Mouse (Mus musculus): ENCODE data around the gene Kctd17. TPM values are rescaled to one million over a fixed set of nuclear protein-coding genes. Genes with fewer than 3 reads are reported as not detected.

The Kctd17 gene
- total RNA-seq, 2 experiments from 2014 or later = 8.9 to 17.2 TPM

DNA sequence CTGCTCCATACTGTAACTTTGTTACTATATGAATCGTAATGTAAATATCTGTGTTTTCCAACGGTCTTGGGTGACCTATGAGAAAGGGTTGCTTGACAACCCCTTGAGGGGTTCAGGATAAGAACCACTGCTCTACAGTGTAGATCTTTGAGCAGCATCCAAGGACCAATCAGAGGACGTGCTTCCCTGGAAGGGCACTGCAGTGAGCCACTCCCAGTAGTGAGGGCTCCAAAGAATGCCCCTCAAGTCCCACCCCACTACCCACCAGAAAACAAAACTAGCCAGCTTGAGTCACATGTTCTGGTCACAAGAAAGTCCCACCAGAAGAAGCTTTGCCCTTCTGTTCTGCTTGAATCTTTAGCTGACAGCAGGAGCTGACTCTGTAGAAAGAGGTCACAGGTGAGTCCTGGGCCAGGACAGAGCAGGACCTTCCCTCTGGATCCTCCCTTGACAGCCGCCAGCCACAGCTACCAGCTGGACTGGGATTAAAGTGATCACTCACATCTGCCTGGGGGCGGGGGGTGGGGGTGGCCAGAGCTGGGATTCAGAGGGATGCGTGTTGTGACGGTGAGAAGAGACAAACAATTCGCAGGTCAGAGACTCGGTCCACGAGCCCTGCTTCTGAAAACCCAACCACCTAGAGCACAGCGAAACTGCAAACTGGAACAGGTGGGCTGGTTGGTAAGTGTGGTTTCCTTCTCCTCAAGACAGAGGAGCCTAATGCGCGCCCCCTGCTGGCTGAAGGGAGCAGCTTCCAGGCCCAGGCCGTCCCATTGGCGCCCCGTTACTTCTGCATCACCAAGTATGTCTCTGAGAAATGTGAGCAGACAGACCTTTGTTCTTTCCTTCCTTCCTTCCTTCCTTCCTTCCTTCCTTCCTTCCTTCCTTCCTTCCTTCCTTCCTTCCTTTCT, 6.1 kb upstream of the Kctd17 start:
- Histone ChIP-seq H3K27ac (no peak overlapping the region; the same call in 1 of the 2 replicates), H3K4me3 (peak overlapping the region; percentile 50)
- peak; percentile 90 for DNase-seq
- intact Hi-C loops (cut with DNase I) = loop anchor here (2.0 to 5.0 kb wide), 3 partner anchors 68 to 240 kb away; no protein-coding TSS in a partner anchor
- TF ChIP-seq CTCF (IDR thresholded peaks at IDR 0.05) = peak; percentile 93

DNA sequence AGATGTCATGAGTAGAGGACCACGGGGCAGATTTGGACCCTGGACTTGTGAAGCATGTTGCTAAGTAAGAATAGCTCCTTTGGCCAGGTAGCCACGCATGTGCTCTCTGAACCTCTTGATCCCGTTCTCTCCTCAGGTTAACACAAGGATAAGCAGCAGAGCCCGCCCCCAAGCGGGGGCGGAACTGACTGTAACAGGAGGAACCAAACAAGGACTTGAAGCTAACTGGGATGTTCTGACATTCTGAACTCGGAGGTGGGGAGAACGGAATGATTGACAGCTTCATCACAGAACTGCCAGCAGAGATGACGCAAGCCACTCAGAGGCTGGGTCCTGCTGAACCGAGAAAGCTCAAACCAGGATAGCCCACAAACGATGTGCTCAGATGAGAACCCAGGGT, 3.9 kb upstream of the Kctd17 start:
- TF ChIP-seq CTCF (IDR thresholded peaks at IDR 0.05) = no peak
- H3K4me3 ChIP-seq = no peak overlapping the region
- intact Hi-C loops (cut with DNase I) = loop anchor here (5.0 kb wide), 2 partner anchors 167 to 242 kb away; no protein-coding TSS in a partner anchor
- DNase-seq = no peak
- no peak overlapping the region for H3K27ac ChIP-seq

DNA sequence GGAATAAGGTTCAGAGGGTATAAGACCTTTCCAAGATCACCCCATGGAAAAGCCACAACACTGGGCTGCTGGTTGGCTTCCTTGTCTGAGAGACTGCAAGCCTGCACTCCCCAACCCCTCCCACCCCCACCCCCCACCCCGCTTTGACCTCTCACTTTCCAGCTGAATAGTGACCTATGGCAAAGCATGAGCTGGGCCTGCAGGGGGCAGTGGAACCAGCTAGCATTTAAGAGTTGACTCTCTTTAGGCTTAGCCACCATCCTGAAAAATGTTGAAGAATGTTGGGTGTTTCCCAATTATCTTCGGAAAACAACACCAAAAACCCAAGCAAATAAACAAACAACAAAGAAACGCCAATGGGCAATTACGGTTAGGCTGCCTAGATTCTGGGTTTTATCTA, 3.1 kb upstream of the Kctd17 start:
- intact Hi-C loops (cut with DNase I) = no loop called here
- DNase-seq = no peak
- TF ChIP-seq CTCF (IDR thresholded peaks at IDR 0.05) = no peak
- H3K4me3 ChIP-seq = no peak overlapping the region
- no peak overlapping the region for H3K27ac ChIP-seq

DNA sequence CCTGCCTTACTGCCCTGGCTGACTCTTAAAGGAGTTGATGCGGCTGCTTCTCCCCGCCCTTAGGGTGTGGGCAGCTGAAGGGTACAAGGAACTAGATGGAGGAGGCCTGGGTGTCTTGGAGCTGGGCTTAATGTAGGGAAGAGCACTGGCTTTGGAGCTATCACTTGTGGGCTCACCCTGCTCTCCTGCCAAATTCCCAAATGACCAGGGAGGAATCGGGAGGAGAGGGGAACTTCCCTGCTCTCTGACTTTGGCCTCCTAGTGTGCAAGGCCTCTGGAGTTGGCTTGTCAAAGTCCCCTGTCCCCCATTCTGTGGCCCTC, 735 bp downstream of the Kctd17 start:
- DNase-seq = no peak
- intact Hi-C loops (cut with DNase I) = no loop called here

DNA sequence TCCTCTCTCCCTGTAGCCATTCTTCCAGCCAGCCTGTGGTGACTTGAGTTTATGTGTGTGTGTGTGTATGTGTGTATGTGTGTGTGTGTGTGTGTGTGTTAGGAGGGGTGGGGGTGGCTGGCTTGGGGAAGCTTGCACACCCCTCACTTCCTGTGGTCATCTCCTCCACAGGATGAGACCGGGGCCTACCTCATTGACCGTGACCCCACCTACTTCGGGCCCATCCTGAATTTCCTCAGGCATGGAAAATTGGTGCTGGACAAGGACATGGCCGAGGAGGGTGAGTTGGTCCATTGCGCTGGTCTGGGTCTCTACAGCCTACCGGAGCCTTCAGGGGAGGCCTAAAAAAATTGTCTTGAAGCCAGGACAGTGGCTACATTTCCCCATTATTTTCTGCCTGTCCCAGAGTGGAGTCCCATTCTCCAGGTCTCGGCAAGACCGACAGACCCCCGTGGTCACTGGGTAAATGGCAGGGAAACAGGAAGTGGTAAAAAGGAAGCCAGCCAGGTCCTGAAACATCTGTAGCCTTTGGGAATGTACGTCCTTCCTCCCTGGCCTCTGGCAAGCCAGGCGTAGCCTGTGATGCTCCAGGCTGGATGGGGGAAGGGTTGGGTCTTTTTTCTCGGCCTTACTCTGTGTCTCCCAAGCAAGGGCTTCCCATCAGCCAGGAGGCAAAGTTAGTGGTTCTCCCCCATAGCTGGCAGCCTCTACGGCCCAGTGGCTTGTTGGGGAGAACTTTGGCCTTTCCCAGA, 1.7 kb downstream of the Kctd17 start:
- TF ChIP-seq CTCF (IDR thresholded peaks at IDR 0.05) = no peak
- intact Hi-C loops (cut with DNase I) = no loop called here
- no peak for DNase-seq
- Histone ChIP-seq H3K4me3 (peak overlapping the region; percentile 85), H3K27ac (peak overlapping the region; percentile 82)

More for the DNA sequence above, 735 bp downstream of the Kctd17 start:
- TF ChIP-seq CTCF (IDR thresholded peaks at IDR 0.05) = no peak
- Histone ChIP-seq H3K4me3 (peak overlapping the region; percentile 85), H3K27ac (peak overlapping the region; percentile 82)

DNA sequence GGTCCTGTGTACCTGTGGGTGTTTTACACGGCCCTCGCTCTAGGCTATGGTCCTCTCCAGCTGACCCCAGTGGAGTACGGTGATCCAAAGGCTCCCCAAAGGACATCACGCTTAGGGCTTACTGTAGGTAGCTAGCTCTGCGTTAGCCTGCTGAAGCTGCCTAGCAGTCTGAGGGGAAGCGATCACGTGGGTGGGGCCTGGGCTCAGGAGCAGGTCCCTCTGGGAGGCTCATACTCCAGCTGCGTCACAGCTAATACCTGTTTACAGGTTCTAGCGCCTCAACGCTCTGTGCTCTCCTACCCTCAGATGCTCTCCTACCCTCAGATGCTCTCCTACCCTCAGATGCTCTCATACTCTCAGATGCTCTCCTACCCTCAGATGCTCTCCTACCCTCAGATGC, 2.5 kb downstream of the Kctd17 start:
- no peak for DNase-seq
- no peak for TF ChIP-seq CTCF (IDR thresholded peaks at IDR 0.05)
- H3K27ac ChIP-seq = peak overlapping the region; percentile 82
- intact Hi-C loops (cut with DNase I) = no loop called here
- peak overlapping the region; percentile 85 for H3K4me3 ChIP-seq

DNA sequence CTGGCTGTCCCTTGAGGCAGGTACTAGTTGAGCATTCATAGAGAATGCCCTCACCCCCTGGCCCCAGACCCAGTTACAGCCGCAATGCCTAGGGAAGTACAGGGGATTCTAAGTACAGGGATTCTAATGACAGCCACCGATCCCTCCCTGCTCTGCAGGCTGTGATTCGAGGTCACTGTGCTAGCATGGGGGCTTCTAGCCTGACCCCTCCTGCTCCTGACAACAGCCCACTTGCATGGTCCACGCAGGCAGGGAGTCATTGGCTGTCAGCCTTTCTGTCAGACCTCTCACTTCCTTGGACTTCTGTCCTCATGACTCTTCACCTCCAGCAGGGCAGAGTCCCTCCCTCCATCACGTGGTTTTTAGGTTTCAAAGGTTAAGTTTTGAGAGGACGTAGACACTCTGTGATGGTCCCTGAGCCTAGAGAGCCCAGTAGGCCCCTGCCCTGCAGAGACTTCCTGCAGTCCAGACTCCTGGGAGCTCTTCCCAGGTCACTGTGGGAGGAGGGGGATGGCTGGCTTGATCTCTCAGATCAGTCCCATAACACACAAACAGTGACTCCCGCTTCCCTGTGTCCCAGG, 3.3 kb downstream of the Kctd17 start:
- TF ChIP-seq CTCF (IDR thresholded peaks at IDR 0.05) = no peak
- DNase-seq = no peak
- Histone ChIP-seq H3K4me3 (no peak overlapping the region), H3K27ac (no peak overlapping the region)
- intact Hi-C loops (cut with DNase I) = no loop called here

DNA sequence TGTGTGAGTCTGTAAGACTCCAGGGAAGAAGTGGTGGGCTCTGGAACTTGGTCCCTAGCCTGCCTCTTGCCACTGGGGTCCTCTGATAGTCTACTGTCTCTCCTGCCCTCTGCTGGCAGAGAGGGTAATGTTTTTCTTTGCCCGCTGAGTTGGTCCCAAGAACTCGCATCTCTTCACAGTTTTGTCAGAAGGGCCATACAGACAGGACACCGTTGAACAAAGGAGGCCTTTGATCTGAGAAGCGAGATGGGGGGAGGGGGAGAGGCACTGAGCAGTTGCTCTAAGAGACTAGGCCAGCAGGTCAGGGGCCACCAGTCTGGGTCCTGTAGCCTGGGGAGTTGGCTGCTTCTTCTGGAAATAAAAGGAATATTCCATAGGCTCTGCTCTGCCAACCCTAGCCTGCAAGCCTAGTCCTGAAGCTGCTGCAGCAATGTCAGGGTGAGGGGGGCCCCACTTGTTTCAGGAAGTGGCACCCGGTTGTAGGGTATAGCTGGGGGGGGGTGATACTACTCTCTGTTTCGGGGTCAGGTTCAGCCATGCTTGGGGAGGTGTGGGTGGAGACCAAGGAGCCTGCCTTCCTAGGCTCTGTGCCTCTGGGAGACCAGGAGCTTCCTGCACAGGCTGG, 6.6 kb downstream of the Kctd17 start:
- peak; percentile 51 for TF ChIP-seq CTCF (IDR thresholded peaks at IDR 0.05)
- H3K4me3 ChIP-seq = no peak overlapping the region
- DNase-seq = no peak
- no peak overlapping the region; the same call in 1 of the 2 replicates for H3K27ac ChIP-seq
- intact Hi-C loops (cut with DNase I) = no loop called here

DNA sequence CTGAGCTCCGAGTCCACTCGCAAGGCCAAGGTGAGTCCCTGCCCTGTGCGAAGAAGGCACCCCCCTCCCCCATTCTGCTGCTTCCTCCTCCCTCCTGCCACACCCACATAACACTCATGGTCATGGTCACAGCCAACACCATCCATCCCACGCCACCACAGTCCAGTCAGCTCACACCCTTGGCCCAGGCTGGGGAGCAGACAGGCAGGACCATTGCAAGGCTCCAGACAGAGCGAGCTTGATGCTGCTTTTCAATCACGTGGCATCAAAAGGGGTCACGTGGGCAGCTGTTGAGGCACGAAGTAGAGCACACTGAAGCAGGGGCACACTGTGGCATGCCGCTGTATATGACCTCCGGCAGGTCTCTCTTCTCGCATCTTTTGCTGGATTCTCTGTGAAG, 7.3 kb downstream of the Kctd17 start:
- H3K27ac ChIP-seq = peak overlapping the region; percentile 3; the same call in 1 of the 2 replicates
- intact Hi-C loops (cut with DNase I) = no loop called here
- no peak for TF ChIP-seq CTCF (IDR thresholded peaks at IDR 0.05)
- no peak overlapping the region for H3K4me3 ChIP-seq
- DNase-seq = no peak

DNA sequence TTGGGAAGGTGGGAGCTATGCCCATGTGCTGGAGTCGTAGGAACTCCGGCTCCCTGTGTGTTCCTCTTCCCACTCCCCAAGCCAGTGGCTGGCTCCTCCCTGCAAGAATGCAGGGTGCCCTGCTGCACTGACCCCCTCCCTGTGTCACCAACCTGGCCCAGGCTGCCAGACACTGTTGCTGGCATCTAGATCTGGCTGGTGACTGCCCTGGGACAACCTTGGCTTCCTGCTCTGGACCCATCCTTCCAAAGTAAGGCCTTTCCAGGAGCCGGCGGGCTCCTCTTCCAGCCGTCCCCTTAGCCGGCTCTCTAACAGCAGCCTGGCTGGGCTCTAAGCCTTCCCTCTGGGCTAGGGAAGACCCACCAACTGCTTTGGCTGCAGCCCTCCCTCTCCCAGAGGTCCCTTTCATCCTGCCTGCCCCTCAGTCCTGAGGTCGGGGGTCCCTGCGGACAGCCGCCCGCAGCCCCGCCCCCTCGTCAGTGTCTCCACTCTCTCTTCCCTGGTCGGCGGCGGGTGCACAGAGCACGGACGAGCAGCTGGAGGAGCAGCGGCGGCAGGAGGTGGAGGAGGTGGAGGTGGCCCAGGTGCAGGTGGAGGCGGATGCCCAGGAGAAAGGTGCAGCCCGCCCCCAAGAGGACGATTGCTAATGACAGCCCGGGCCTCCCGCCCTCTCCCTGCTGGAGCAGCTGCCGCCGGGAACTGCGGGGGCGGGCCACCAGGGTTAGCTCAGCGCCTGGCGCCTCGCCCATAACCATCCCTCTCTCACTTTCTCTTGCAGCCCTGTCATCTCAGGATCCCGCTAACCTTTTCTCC, 8.2 kb downstream of the Kctd17 start:
- peak overlapping the region; percentile 77 for H3K27ac ChIP-seq
- peak; percentile 91 for DNase-seq
- H3K4me3 ChIP-seq = peak overlapping the region; percentile 56
- TF ChIP-seq CTCF (IDR thresholded peaks at IDR 0.05) = peak; percentile 37; the same call in 1 of the 2 replicates
- intact Hi-C loops (cut with DNase I) = no loop called here

DNA sequence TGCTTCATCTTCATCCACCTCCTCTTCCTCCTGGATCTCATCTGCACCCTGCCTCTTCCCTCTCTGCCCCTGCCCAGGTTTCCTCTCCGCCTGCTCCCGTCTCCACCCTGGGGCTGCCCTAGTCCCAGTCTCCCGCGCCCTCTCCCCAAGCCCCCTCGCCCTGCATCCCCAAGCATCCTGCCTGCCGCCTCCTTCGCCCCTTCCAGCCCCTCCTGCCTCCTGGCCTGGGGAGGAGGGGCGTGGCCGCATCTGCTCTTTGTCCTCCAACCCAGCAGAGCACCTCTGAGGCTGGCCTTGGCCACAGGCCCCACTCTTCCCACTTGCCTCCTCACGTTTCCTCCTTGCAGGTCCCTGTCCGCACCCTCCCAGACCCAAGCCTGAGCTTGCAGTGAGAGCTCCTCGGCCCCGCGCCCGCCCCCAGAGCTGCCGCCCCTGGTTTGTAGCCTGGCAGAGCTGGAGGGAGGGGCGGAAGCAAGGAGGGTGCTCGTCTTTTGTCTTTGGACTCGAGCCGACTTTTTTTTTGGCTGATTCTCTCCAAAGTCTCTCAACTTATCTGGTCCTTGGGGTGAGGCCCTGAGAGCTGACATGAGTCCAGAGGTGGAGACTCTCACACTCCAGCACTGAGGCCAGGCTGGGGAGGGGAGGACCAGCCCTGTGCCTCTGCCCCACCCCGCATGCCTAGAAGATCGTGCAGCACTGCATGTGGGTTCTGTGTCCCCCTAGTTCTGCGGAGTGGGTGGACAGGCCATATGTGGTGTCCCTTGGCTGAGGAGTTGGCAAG, 9.1 kb downstream of the Kctd17 start:
- intact Hi-C loops (cut with DNase I) = no loop called here
- peak; percentile 68 for DNase-seq
- Histone ChIP-seq H3K4me3 (peak overlapping the region; percentile 56), H3K27ac (peak overlapping the region; percentile 77)
- no peak for TF ChIP-seq CTCF (IDR thresholded peaks at IDR 0.05)

Measured in gastrocnemius, adult 2 months (tissue).